Mouse (Mus musculus) CD4-positive, CD25-positive, alpha-beta regulatory T cell, adult 4 months (primary cell): ENCODE data around the gene Lhb. TPM values are rescaled to one million over a fixed set of nuclear protein-coding genes. Genes with fewer than 3 reads are reported as not detected.

Experiments used
- polyA plus RNA-seq, 2 experiments: library from polyadenylated mRNA; unstranded; fragments of 100-300 nt; shearing (Covaris generic); gene quantifications; one replicate each; pipeline ENCODE4 v1.2.1; 2017

The Lhb gene
- polyA plus RNA-seq, 2 experiments from 2014 or later, result not detected

Other genes with a start within 250 kb of the Lhb start
- not detected for gene Gfy, start 241.3 kb upstream of the Lhb start, polyA plus RNA-seq
- gene Pth2, start 239.8 kb upstream of the Lhb start, polyA plus RNA-seq, result not detected
- not detected for gene Ccdc155, start 215.9 kb upstream of the Lhb start, polyA plus RNA-seq
- 10 to 100 TPM; 16.1 to 22.9 TPM for gene Dkkl1, start 208.7 kb upstream of the Lhb start, polyA plus RNA-seq
- gene Tead2, start 205.1 kb upstream of the Lhb start, polyA plus RNA-seq, result 1 to 10 TPM; 4.5 to 5.4 TPM
- 100 to 1,000 TPM; 473 to 666 TPM for gene Cd37, start 181.7 kb upstream of the Lhb start, polyA plus RNA-seq
- gene Slc6a16, start 179.7 kb upstream of the Lhb start, polyA plus RNA-seq, result not detected
- gene Slc6a21, start 143.3 kb upstream of the Lhb start, polyA plus RNA-seq, result not detected
- gene Trpm4, start 87.0 kb upstream of the Lhb start, polyA plus RNA-seq, result 10 to 100 TPM; 11.7 to 15.9 TPM
- not detected for gene Hrc, start 85.5 kb upstream of the Lhb start, polyA plus RNA-seq
- not detected for gene Ppfia3, start 53.8 kb upstream of the Lhb start, polyA plus RNA-seq
- not detected for gene Lin7b, start 50.2 kb upstream of the Lhb start, polyA plus RNA-seq
- gene Snrnp70, start 25.1 kb upstream of the Lhb start, polyA plus RNA-seq, result 100 to 1,000 TPM in 1 of 2 experiments, 10 to 100 TPM in 1; 82.1 to 130 TPM
- not detected for gene Kcna7, start 15.2 kb upstream of the Lhb start, polyA plus RNA-seq
- not detected for gene Ntf5, start 7.1 kb upstream of the Lhb start, polyA plus RNA-seq
- 10 to 100 TPM in 1 of 2 experiments, 1 to 10 TPM in 1; 9.2 to 18.2 TPM for gene Gys1, start 14.0 kb downstream of the Lhb start, polyA plus RNA-seq
- 10 to 100 TPM; 41.9 to 51.9 TPM for gene Ruvbl2, start 17.3 kb downstream of the Lhb start, polyA plus RNA-seq
- 1,000 to 10,000 TPM; 1,962 to 2,374 TPM for gene Ftl1, start 39.1 kb downstream of the Lhb start, polyA plus RNA-seq
- 100 to 1,000 TPM; 146 to 164 TPM for gene Bax, start 46.1 kb downstream of the Lhb start, polyA plus RNA-seq
- 1 to 10 TPM; 1.2 TPM for gene Tulp2, start 61.1 kb downstream of the Lhb start, polyA plus RNA-seq
- gene Gm45808, start 66.0 kb downstream of the Lhb start, polyA plus RNA-seq, result under 1 TPM in 1 of 2 experiments, not detected in 1; 0.62 TPM
- gene Dhdh, start 68.0 kb downstream of the Lhb start, polyA plus RNA-seq, result 1 to 10 TPM; 1.1 to 2.7 TPM
- gene Nucb1, start 89.6 kb downstream of the Lhb start, polyA plus RNA-seq, result 100 to 1,000 TPM; 124 to 159 TPM
- gene Ppp1r15a, start 105.4 kb downstream of the Lhb start, polyA plus RNA-seq, result 100 to 1,000 TPM in 1 of 2 experiments, 10 to 100 TPM in 1; 49.3 to 132 TPM
- under 1 TPM in 1 of 2 experiments, not detected in 1; 0.20 TPM for gene Plekha4, start 105.5 kb downstream of the Lhb start, polyA plus RNA-seq
- gene Hsd17b14, start 134.1 kb downstream of the Lhb start, polyA plus RNA-seq, result under 1 TPM; 0.77 to 0.81 TPM
- 10 to 100 TPM; 46.4 to 77.9 TPM for gene Bcat2, start 149.3 kb downstream of the Lhb start, polyA plus RNA-seq
- not detected for gene Fgf21, start 194.7 kb downstream of the Lhb start, polyA plus RNA-seq
- gene Fut1, start 196.5 kb downstream of the Lhb start, polyA plus RNA-seq, result not detected
- gene Izumo1, start 201.0 kb downstream of the Lhb start, polyA plus RNA-seq, result not detected
- under 1 TPM in 1 of 2 experiments, not detected in 1; 0.20 TPM for gene Rasip1, start 206.7 kb downstream of the Lhb start, polyA plus RNA-seq
- under 1 TPM; 0.32 to 0.40 TPM for gene Mamstr, start 219.2 kb downstream of the Lhb start, polyA plus RNA-seq
- not detected for gene Fut2, start 245.6 kb downstream of the Lhb start, polyA plus RNA-seq